Mouse (Mus musculus) thymus, adult 2 months (tissue): ENCODE data around the gene Hrh1.

Source experiments
- CTCF ChIP-seq: fragments of 200-500 bp; IDR thresholded peaks from 2 replicates; pipeline ENCODE4 v1.5.1; 2012; ENCODE audit warnings: mild to moderate bottlenecking, control low read depth, low read length, moderate library complexity, borderline replicate concordance; ENCODE audit not compliant: control insufficient read depth, poor library complexity, insufficient read depth; ENCODE audit errors: extremely low read depth
- POLR2A ChIP-seq: fragments of 200-500 bp; IDR thresholded peaks from 2 replicates; pipeline ENCODE4 v1.6.1; 2012; ENCODE audit warnings: mild to moderate bottlenecking, low read length, control low read depth, moderate library complexity; ENCODE audit not compliant: control insufficient read depth, poor library complexity, insufficient read depth; ENCODE audit errors: extremely low read depth

DNA sequence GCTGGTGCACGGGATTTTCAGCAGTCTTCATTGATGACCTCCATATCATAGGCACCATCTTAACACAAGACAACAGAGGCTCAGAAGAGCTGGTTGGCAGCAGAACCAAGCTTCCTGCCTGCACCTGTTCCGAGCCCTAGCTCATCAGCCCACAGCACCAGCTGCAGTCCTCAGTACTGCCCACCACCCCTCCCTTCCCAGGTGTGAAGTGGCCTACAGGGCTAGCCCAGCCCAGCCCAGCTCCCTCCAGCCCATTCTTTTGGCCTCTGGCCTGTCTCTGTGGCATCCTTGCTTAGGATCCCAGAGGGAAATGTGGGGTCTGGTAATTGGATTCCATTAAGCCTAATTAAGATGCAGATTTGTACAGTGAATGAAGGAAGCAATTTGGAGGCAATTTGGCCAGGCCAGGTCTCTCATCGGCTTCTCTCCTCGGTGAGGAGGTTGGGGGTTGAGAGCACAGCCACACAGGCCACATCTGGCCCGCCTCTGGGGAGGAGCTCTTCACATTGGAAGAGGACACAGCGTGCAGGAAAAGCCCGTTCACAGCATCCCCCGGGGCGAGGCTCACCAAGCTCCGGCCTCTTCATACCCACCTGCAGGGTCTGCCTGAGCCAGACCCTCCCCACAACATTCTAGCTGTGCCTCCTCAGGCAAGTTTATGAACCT is 43.2 kb downstream of the Hrh1 start:
- TF ChIP-seq CTCF (no peak), POLR2A (no peak)
